Mouse (Mus musculus) intestine, embryonic 14.5 days (tissue): ENCODE data around the gene Kank1. TPM values are rescaled to one million over a fixed set of nuclear protein-coding genes. Genes with fewer than 3 reads are reported as not detected.

ENCODE experiments used
- ATAC-seq: fragments of 200-750 bp; cut with Nextera tagmentation; replicated peaks from 2 replicates; pipeline ENCODE4 v1.8.0; 2017; ENCODE audit warnings: low read depth, moderate number of reproducible peaks, moderate TSS enrichment, moderate library complexity; ENCODE audit not compliant: low FRiP score, low TSS enrichment
- DNase-seq: peaks from one replicate; pipeline ENCODE4 v3.0.0-alpha.2; 2018; ENCODE audit warnings: low spot score
- H3K27ac ChIP-seq: fragments of 300-500 bp; sonication (generic); 2 replicates; pipeline ENCODE4 v1.5.1; 2014; ENCODE audit warnings: low read depth, mild to moderate bottlenecking, control low read depth
- H3K27me3 ChIP-seq: fragments of 300-500 bp; sonication (generic); replicated peaks from 2 replicates; pipeline ENCODE4 v1.6.1; 2014; ENCODE audit warnings: low read length, control low read depth; ENCODE audit not compliant: control insufficient read depth, insufficient read depth
- H3K36me3 ChIP-seq: fragments of 300-500 bp; sonication (generic); 2 replicates; pipeline ENCODE4 v1.6.1; 2014; ENCODE audit warnings: low read length, control low read depth; ENCODE audit not compliant: control insufficient read depth, insufficient read depth
- H3K4me1 ChIP-seq: fragments of 300-500 bp; sonication (generic); replicated peaks from 2 replicates; pipeline ENCODE4 v1.6.1; 2014; ENCODE audit warnings: low read length, control low read depth, mixed read lengths; ENCODE audit not compliant: control insufficient read depth, insufficient read depth
- H3K4me2 ChIP-seq: fragments of 300-500 bp; sonication (generic); 2 replicates; pipeline ENCODE4 v1.6.1; 2014; ENCODE audit warnings: low read length
- H3K4me3 ChIP-seq: fragments of 300-500 bp; sonication (generic); 2 replicates; pipeline ENCODE4 v1.5.1; 2014; ENCODE audit warnings: low read depth, low read length, control low read depth, mixed read lengths
- H3K9ac ChIP-seq: fragments of 300-500 bp; sonication (generic); 2 replicates; pipeline ENCODE4 v1.6.1; 2014; ENCODE audit warnings: mild to moderate bottlenecking, low read length
- H3K9me3 ChIP-seq: fragments of 300-500 bp; sonication (generic); 2 replicates; pipeline ENCODE4 v1.6.1; 2016; ENCODE audit warnings: low read length, control low read depth; ENCODE audit not compliant: control insufficient read depth
- WGBS: fragments of 180-500 bp; shearing (Covaris S2); extraction: QIAGEN DNeasy Blood & Tissue Kit; methylation state at CpG from one replicate; pipeline ENCODE4 v1.1.7; 2014; 5-methylcytosine and 5-hydroxymethylcytosine counted together
- polyA plus RNA-seq: library from polyadenylated mRNA; unstranded; fragments of >200 nt; fragmentation: Nextera tagmentation; extraction: Ambion mirVana; gene quantifications from 2 replicates; pipeline ENCODE4 v1.2.1, GENCODE M21; 2014

Kank1 gene
- polyA plus RNA-seq, 1 experiment from 2014 or later, result 17.7 TPM

DNA sequence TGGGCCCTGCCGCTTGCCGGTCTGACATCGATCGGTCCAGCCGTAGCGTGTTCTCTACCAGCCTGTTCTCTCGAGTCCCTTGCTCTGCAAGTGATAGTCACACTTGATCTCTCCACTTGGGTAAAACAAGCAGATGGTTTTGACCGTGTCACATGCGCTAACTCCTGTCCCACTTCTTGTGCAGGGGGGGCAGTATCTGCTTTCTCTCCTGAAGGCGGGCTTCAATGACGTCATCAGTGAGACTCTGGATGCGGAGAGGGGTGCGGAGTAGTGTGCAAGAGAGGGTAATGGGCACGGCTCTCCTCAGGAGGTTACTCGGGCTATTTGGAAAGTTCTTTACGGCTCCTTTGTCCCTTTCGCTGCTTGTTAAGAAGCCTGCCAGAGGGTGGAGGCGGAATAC is 151.1 kb downstream of the Kank1 start:
- no peak for DNase-seq

DNA sequence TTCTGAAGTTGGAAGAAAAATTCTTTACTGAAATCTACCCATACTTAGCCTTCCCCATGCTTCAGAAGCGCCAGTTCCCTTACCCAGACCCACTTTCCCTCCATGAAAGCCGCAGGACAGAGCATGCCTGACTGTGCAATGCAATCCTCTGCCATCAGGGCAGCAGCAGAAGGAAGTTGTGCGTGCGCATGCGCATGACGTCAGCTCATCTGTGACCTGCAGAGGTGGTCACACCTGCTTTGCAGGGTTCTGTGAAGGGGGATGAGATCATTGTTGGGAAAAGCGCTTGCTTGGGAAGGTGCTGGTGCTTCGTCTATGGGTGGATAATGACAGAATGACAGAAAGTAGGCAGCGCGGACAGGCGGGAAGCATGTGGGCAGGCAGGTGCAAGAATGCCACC is 155.4 kb downstream of the Kank1 start:
- DNase-seq (no peak), ATAC-seq (0 out of 2 replicates have a peak, but pooled peaks have one; percentile 30)
- Histone ChIP-seq H3K4me1 (peaks cover 7% of the 10 kb centered on the region; the same call in 1 of the 2 replicates), H3K36me3 (no peaks in the 10 kb centered on the region), H3K27ac (no peak overlapping the region), H3K4me2 (no peak overlapping the region), H3K27me3 (no peaks in the 10 kb centered on the region), H3K9me3 (no peaks in the 10 kb centered on the region), H3K9ac (no peak overlapping the region), H3K4me3 (no peak overlapping the region)
- WGBS, result 86% methylated on average over 11 of the region's 11 CpGs

More for the DNA sequence above, 151.1 kb downstream of the Kank1 start:
- no peak for ATAC-seq
- Histone ChIP-seq H3K4me3 (no peak overlapping the region), H3K4me1 (peaks cover 15% of the 10 kb centered on the region; the same call in 1 of the 2 replicates), H3K4me2 (no peak overlapping the region), H3K27me3 (no peaks in the 10 kb centered on the region), H3K9ac (no peak overlapping the region), H3K36me3 (no peaks in the 10 kb centered on the region), H3K9me3 (no peaks in the 10 kb centered on the region), H3K27ac (no peak overlapping the region)
- WGBS, result 92% methylated on average over 18 of the region's 18 CpGs

DNA sequence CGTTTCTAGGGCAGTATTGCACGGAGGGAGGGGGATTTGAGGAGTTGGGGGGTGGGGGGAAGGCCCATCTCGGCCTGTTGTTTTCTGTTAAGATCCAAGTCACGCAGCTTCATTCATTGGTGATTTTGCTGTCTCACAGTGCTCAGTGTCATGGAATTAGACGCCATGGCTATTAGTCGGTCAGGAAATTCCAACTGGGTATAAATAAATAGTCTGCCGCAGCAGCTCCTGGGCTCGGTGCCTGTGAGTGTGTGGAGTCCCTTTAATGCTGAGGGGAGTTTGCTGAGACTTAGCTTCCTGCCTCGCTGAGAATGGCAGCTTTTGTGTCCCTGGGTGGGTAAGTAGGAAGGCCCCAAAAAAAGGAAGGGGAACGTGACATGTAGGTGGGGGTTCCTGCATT is 158.3 kb downstream of the Kank1 start:
- peak overlapping the region; percentile 74 for H3K27ac ChIP-seq
- DNase-seq, result no peak
- no peaks in the 10 kb centered on the region for H3K9me3 ChIP-seq
- 15% methylated on average over 10 of the region's 10 CpGs for WGBS
- no peaks in the 10 kb centered on the region for H3K36me3 ChIP-seq
- peaks cover 20% of the 10 kb centered on the region for H3K4me1 ChIP-seq
- no peak for ATAC-seq
- 0 out of 2 replicates have a peak overlapping the region, but pooled peaks have one; percentile 6 for H3K9ac ChIP-seq
- no peaks in the 10 kb centered on the region for H3K27me3 ChIP-seq
- peak overlapping the region; percentile 39 for H3K4me2 ChIP-seq
- H3K4me3 ChIP-seq, result no peak overlapping the region

DNA sequence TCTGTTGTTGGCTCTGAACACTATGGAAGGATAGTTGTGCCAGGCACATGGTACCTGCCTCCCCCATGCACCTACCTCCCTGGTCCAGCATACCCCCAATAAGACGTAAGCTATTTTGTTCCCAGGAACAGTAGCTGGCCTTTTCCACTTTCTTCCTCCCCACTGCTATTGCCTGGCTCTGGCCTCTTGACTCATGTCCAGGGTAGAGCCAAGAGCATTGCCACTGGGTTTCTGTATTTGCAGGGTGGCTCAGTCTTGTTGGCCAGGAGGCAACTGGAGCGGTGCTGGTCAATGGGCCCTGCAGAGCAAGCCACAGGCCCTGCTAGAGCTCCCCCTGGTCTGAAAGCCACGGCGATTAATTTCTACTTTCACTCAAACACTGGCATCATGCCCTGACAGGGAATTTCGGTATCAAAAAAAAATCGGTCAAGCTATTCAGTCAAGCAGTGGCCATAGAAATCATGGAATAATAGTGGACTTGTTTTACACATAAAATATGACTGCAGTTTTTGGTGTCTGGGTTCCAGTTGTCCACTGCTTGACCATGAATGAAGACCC is 160.0 kb downstream of the Kank1 start:
- 93% methylated on average over 6 of the region's 6 CpGs for WGBS
- no peak overlapping the region for H3K27ac ChIP-seq
- no peak for DNase-seq
- H3K4me3 ChIP-seq, result no peak overlapping the region
- H3K4me1 ChIP-seq, result peaks cover 35% of the 10 kb centered on the region
- H3K9me3 ChIP-seq, result no peaks in the 10 kb centered on the region
- no peak overlapping the region for H3K4me2 ChIP-seq
- H3K9ac ChIP-seq, result no peak overlapping the region
- H3K36me3 ChIP-seq, result no peaks in the 10 kb centered on the region
- H3K27me3 ChIP-seq, result no peaks in the 10 kb centered on the region
- ATAC-seq, result no peak

DNA sequence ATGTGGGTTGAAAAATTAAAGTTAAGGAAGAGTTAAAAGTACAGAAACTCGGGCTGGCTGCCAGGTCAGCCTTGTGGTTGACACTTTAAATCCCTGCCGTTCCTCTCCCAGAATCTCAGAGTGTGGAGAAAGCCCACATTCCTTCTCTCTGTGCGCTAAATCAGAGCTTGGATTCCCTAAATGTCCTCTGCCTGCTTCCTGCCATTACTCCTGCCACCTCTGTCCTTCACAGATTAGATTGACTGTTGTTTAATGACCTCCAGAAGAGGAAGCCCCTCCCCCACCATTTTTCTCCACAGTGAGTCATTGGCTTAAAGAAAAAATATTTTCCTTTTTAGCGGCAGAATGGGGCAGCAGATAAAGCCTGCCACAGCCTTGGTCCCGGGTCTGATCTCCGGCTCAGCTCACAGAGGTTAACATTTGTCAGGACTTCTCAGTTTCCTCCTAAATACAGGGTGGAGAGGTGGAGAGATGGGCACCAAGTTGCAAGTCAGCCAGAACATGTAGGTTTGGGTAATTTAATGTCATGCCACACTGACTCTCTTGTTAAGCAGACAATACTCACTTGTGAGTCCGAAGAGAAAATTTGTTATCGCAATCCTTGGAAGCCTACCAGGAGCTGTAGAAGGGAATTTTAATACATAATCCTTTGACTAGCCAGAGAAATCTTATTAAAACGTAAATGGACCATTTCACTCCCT is 162.9 kb downstream of the Kank1 start:
- H3K27me3 ChIP-seq, result no peaks in the 10 kb centered on the region
- no peaks in the 10 kb centered on the region for H3K9me3 ChIP-seq
- no peak overlapping the region for H3K4me3 ChIP-seq
- peak overlapping the region; percentile 64 for H3K27ac ChIP-seq
- peak overlapping the region; percentile 41 for H3K4me2 ChIP-seq
- H3K9ac ChIP-seq, result no peak overlapping the region
- no peak for DNase-seq
- 13% methylated on average over 9 of the region's 9 CpGs for WGBS
- H3K4me1 ChIP-seq, result peaks cover 33% of the 10 kb centered on the region
- ATAC-seq, result no peak; the same call in 1 of the 2 replicates
- H3K36me3 ChIP-seq, result no peaks in the 10 kb centered on the region

DNA sequence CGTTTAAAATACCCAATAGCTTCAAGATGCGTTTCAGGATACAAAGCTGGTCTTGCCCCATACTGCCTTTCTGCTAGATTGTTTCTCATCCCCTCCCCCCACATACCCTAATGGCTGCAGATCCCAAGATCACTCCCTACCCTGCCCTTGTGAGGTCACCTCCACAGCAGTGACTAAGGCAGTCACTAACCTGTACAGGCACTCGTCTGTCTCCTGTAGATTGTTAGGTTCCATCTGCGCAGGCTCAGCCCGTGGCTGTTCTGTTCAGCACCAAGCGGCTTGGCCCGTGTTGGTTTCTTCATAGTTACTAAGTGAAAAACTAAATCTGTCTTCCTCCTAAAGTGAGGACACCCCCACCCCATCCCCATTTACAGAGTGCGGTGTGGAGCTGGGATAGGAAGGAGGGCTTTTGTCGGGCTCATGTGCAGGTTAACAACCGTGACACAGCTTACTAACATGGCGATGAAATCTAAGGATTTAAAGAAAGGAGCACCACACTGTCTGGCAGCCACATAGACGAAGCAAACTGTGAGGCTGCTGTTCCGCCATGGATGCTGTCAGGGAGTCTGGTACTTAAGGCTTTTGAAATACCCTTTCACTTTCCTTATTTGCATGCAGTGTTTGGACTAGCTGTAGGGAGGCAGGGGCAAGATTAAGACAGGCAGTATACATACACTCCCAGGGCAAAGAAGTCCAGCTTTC is 163.6 kb downstream of the Kank1 start:
- H3K9ac ChIP-seq, result no peak overlapping the region
- WGBS, result 32% methylated on average over 13 of the region's 13 CpGs
- no peak overlapping the region for H3K4me3 ChIP-seq
- H3K4me2 ChIP-seq, result peak overlapping the region; percentile 41
- H3K36me3 ChIP-seq, result no peaks in the 10 kb centered on the region
- no peaks in the 10 kb centered on the region for H3K27me3 ChIP-seq
- peak overlapping the region; percentile 64; the same call in 1 of the 2 replicates for H3K27ac ChIP-seq
- ATAC-seq (peak; percentile 47; the same call in 1 of the 2 replicates), DNase-seq (no peak)
- peaks cover 28% of the 10 kb centered on the region for H3K4me1 ChIP-seq
- no peaks in the 10 kb centered on the region for H3K9me3 ChIP-seq

DNA sequence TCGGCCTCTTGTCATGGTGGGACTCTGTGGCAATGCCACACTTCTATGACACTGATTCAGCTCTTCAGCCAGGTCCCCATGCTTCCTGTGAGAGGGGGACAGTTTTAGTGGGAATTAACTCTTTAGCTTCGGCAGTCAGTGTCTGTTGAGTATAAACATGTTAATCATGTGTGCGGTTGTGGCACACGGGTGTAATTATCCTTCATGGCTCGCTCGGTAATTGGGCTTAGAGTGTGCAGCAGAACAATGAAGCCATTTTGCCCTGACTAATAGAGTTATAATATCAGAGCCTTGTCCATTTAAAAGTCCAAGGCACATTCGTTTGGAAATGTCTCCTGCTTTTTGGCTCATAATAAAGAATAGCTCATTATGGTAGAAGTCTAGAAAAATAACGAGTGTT is 164.7 kb downstream of the Kank1 start:
- ATAC-seq (no peak), DNase-seq (no peak)
- no peaks in the 10 kb centered on the region for H3K27me3 ChIP-seq
- no peaks in the 10 kb centered on the region for H3K9me3 ChIP-seq
- H3K9ac ChIP-seq, result no peak overlapping the region
- H3K4me1 ChIP-seq, result peaks cover 36% of the 10 kb centered on the region
- H3K27ac ChIP-seq, result no peak overlapping the region
- no peak overlapping the region for H3K4me3 ChIP-seq
- no peaks in the 10 kb centered on the region for H3K36me3 ChIP-seq
- H3K4me2 ChIP-seq, result no peak overlapping the region
- 75% methylated on average over 8 of the region's 8 CpGs for WGBS

DNA sequence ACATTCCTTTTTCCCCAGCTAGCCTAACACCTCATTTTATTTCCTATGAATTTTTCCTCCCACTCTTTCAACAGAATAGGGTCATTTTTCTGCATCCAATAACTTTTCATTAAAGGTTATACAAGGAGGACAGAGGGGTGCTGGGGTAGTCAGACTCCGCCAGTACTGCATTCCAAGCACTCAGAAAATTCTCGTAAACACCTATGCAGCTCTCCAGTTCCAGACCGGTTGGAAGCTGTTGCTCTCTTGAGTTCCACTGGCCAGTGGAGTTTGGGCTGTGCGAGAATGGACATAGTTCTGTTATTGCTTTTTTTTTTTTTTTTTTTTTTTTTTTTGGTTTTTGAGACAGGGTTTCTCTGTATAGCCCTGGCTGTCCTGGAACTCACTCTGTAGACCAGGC is 167.4 kb downstream of the Kank1 start:
- Histone ChIP-seq H3K4me3 (no peak overlapping the region), H3K27me3 (no peaks in the 10 kb centered on the region), H3K27ac (no peak overlapping the region), H3K9ac (no peak overlapping the region), H3K4me1 (peaks cover 36% of the 10 kb centered on the region), H3K36me3 (peaks cover 2% of the 10 kb centered on the region; the same call in 1 of the 2 replicates), H3K4me2 (no peak overlapping the region), H3K9me3 (no peaks in the 10 kb centered on the region)
- ATAC-seq, result no peak
- WGBS, result 73% methylated on average over 4 of the region's 4 CpGs
- DNase-seq, result no peak
